Mouse (Mus musculus) CH12.LX (cell line): ENCODE measurements around the gene Ctdspl2. TPM values are rescaled to one million over a fixed set of nuclear protein-coding genes. Genes with fewer than 3 reads are reported as not detected.
"Not testable (repeated sequence)": the region's sequence is repeated elsewhere in the genome, so short reads cannot be mapped to it uniquely, and the experiment has no call there.

Source experiments
- DNase-seq: peaks from one replicate; pipeline ENCODE4 v3.0.0-alpha.2; 2013; ENCODE audit errors: extremely low read depth
- H3K27ac ChIP-seq: 2 replicates; pipeline ENCODE4 v1.5.1; 2012; ENCODE audit warnings: low read depth, mild to moderate bottlenecking, control low read depth, moderate library complexity; ENCODE audit not compliant: insufficient read depth
- H3K27me3 ChIP-seq: replicated peaks from 2 replicates; pipeline ENCODE3; 2012; ENCODE audit warnings: inconsistent platforms
- H3K36me3 ChIP-seq, 2 experiments: replicated peaks in 1 of 2; 2 replicates each; pipeline versions ENCODE3 to v1.6.1; 2012; ENCODE audit warnings: inconsistent platforms in 1 of 2, low read length in 1 of 2, mild to moderate bottlenecking in 1 of 2, mixed read lengths in 1 of 2, moderate library complexity in 1 of 2; ENCODE audit not compliant: control insufficient read depth in 1 of 2, insufficient read depth in 1 of 2
- H3K4me1 ChIP-seq, 2 experiments: 2 replicates each; pipeline ENCODE4 v1.6.1; 2012; ENCODE audit warnings: inconsistent platforms in 1 of 2, moderate library complexity in 1 of 2; ENCODE audit not compliant: insufficient read depth in 2 of 2, control insufficient read depth in 1 of 2
- H3K4me2 ChIP-seq: 2 replicates; pipeline ENCODE4 v1.6.1; 2012; ENCODE audit warnings: low read depth, mild to moderate bottlenecking, control low read depth; ENCODE audit not compliant: poor library complexity, insufficient read depth, severe bottlenecking
- H3K4me3 ChIP-seq, 3 experiments: fragments of 150-350 bp in 1 of 3; sonication (generic) in 1 of 3; replicated peaks in 1 of 3; 2 replicates each; pipeline versions ENCODE3 to v1.5.1; 2011 to 2012; ENCODE audit warnings: low read depth in 2 of 3, low read length in 2 of 3, mild to moderate bottlenecking in 2 of 3, moderate library complexity in 2 of 3, control low read depth in 1 of 3, improper control_type of control experiment in 1 of 3, inconsistent platforms in 1 of 3, mixed read lengths in 1 of 3; ENCODE audit not compliant: poor library complexity in 1 of 3
- H3K79me2 ChIP-seq: replicated peaks from 2 replicates; pipeline ENCODE4 v1.6.1; 2012; ENCODE audit warnings: mild to moderate bottlenecking, moderate library complexity; ENCODE audit not compliant: control insufficient read depth, poor library complexity, insufficient read depth, severe bottlenecking; ENCODE audit errors: extremely low read depth
- H3K9ac ChIP-seq: 2 replicates; pipeline ENCODE4 v1.6.1; 2012; ENCODE audit warnings: low read depth, mild to moderate bottlenecking, control low read depth, moderate library complexity; ENCODE audit not compliant: insufficient read depth
- H3K9me3 ChIP-seq: replicated peaks from 2 replicates; pipeline ENCODE3; 2012; ENCODE audit warnings: low read length, inconsistent platforms, mixed read lengths
- BHLHE40 ChIP-seq: IDR thresholded peaks from 2 replicates; pipeline ENCODE4 v1.6.1; 2011; ENCODE audit warnings: mild to moderate bottlenecking, low read depth, low read length, improper control_type of control experiment
- CHD2 ChIP-seq: IDR thresholded peaks from 2 replicates; pipeline ENCODE4 v1.6.1; 2011; ENCODE audit warnings: low read length, improper control_type of control experiment
- CTCF ChIP-seq, 2 experiments: IDR thresholded peaks in 1 of 2; conservative IDR thresholded peaks in 1 of 2; 2 replicates each; pipeline ENCODE4 v1.5.1; 2011 to 2012; ENCODE audit warnings: low read depth in 2 of 2, low read length in 2 of 2, improper control_type of control experiment in 1 of 2, inconsistent platforms in 1 of 2, mild to moderate bottlenecking in 1 of 2, moderate library complexity in 1 of 2
- EP300 ChIP-seq: IDR thresholded peaks from 2 replicates; pipeline ENCODE4 v1.6.1; 2011; ENCODE audit warnings: low read length, improper control_type of control experiment
- MAFK ChIP-seq: IDR thresholded peaks from 2 replicates; pipeline ENCODE4 v1.6.1; 2011; ENCODE audit warnings: low read length, improper control_type of control experiment; ENCODE audit not compliant: insufficient replicate concordance
- MEF2A ChIP-seq: IDR thresholded peaks from 2 replicates; pipeline ENCODE4 v1.6.1; 2014; ENCODE audit warnings: low read depth, mild to moderate bottlenecking, inconsistent platforms, low read length, improper control_type of control experiment, borderline replicate concordance
- NELFE ChIP-seq: IDR thresholded peaks from 2 replicates; pipeline ENCODE4 v1.6.1; 2011; ENCODE audit warnings: low read depth, low read length, improper control_type of control experiment
- PAX5 ChIP-seq: IDR thresholded peaks from 2 replicates; pipeline ENCODE4 v1.6.1; 2012; ENCODE audit warnings: low read length, inconsistent platforms, mixed read lengths
- RCOR1 ChIP-seq: conservative IDR thresholded peaks from 2 replicates; pipeline ENCODE4 v1.6.1; 2012; ENCODE audit warnings: low read depth, mild to moderate bottlenecking, inconsistent platforms, low read length, improper control_type of control experiment
- TBP ChIP-seq: conservative IDR thresholded peaks from 2 replicates; pipeline ENCODE4 v1.6.1; 2011; ENCODE audit warnings: low read depth, low read length, improper control_type of control experiment
- TCF12 ChIP-seq: IDR thresholded peaks from 2 replicates; pipeline ENCODE4 v1.6.1; 2014; ENCODE audit warnings: low read depth, mild to moderate bottlenecking, inconsistent platforms, low read length, improper control_type of control experiment
- USF2 ChIP-seq: conservative IDR thresholded peaks from 2 replicates; pipeline ENCODE4 v1.6.1; 2011; ENCODE audit warnings: low read depth, low read length, improper control_type of control experiment
- ZC3H11A ChIP-seq: IDR thresholded peaks from 2 replicates; pipeline ENCODE4 v1.6.1; 2012; ENCODE audit warnings: low read depth, mild to moderate bottlenecking, inconsistent platforms, low read length, improper control_type of control experiment
- dilution Hi-C: fragments of 300-500 bp; cut with MboI; formaldehyde crosslinking; loops from 2 replicates; pipeline ENCODE4 v1.14.3; 2020; ENCODE audit warnings: low sequenced_read_pairs; ENCODE audit not compliant: extremely low pct_unique_long_range_greater_than_20kb, extremely low pct_ligation_motif_present
- in situ Hi-C: fragments of 300-500 bp; cut with MboI; formaldehyde crosslinking; loops from 3 replicates; pipeline ENCODE4 v1.14.3; 2019; ENCODE audit warnings: low sequenced_read_pairs, low pct_ligation_motif_present, low pct_unique_long_range_greater_than_20kb, mixed read lengths
- polyA plus RNA-seq: library from polyadenylated mRNA; unstranded; fragments of >175 nt; gene quantifications from 2 replicates; pipeline ENCODE4 v1.2.1, GENCODE M21; 2012; ENCODE audit warnings: low read depth; ENCODE audit not compliant: insufficient read length
- total RNA-seq, 2 experiments: library from RNA; depleted of rRNA; stranded (reverse); fragments of 300-350 nt in 1 of 2; fragments of >200 nt in 1 of 2; gene quantifications; 2 replicates each; pipeline ENCODE4 v1.2.3; 2012 to 2014

Gene Ctdspl2
- total and polyA plus RNA-seq, 3 experiments: 24.0 to 55.8 (median 28.5) TPM

DNA sequence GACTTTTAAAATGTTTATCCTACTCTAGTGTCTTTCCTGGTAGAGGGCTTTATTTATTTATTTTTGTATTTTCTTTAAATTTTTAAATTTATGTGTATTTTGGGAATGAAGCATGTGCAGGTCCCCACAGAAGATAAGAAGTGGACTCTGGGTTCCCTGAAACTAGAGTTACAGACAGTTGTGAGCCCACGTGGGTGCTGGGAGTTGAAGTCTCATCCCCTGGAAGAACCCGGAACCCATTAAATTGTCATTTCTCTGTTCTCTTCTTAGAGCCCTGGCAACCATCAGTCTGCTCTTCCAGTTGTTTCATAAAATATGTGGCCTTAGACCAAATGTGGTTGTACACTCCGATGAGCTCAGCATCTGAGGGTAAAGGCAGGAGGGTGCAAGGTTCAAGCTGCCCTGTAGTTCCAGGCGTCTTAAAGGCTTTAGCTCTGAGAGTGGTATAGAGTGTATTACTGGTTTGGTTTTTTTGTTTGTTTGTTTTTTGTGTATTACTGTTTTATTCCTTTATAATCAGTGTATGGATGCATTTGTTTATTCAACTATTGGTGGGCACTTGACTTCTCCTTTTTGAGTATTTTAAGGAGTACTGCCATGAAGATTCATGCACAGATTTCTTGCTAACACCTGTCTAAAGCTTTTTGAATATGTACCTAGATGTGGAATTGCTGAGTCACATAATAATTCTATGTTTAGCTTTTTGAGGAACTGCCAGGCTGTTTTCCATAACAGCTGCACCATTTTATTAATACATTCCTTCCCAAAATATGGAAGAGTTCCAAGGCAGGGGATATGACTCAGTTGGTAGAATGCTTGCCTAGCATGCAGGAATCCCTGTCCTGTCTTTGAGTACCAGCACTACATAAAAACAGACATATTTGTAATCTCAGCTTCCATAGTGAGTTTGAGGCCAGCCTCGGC is 39.5 kb upstream of the Ctdspl2 start:
- Histone ChIP-seq H3K9ac (no peak overlapping the region), H3K27ac (no peak overlapping the region), H3K36me3 (peaks cover 2 to 32% of the 10 kb centered on the region in 2 experiments), H3K4me2 (no peak overlapping the region), H3K4me1 (peaks cover 0 to 6% of the 10 kb centered on the region in 2 experiments; a peak in 1 of 4 replicates), H3K9me3 (no peaks in the 10 kb centered on the region), H3K27me3 (no peaks in the 10 kb centered on the region), H3K4me3 (no peak overlapping the region), H3K79me2 (no peaks in the 10 kb centered on the region)
- in situ Hi-C loops: no loop called here
- dilution Hi-C loops: no loop called here
- no peak for DNase-seq
- TF ChIP-seq TCF12: no peak
- TF ChIP-seq EP300: no peak
- no peak for TF ChIP-seq USF2
- TF ChIP-seq TBP: no peak
- no peak for TF ChIP-seq MEF2A
- no peak for TF ChIP-seq CHD2
- no peak for TF ChIP-seq PAX5
- no peak for TF ChIP-seq NELFE
- no peak for TF ChIP-seq BHLHE40
- no peak for TF ChIP-seq RCOR1

DNA sequence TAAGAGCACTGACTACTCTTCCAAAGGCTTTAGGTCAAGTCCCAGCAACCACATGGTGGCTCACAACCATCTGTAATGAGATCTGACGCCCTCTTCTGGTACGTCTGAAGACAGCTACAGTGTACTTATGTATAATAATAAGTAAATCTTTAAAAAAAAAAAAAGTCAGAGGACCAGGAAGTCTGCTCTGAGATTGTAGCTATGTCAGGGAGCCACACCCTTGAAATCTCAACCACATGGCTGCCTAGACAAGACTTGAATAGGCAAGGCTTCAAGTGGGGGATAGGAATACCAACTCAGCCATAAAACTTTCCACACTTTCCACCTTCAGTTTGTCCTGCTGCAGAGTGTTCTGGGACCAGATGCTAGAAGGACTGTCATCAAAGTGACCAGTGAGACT is 18.2 kb upstream of the Ctdspl2 start:
- dilution Hi-C loops, H3K4me1 ChIP-seq, H3K9ac ChIP-seq, H3K79me2 ChIP-seq, H3K27me3 ChIP-seq, H3K4me2 ChIP-seq, in situ Hi-C loops, H3K27ac ChIP-seq, H3K9me3 ChIP-seq, H3K4me3 ChIP-seq, H3K36me3 ChIP-seq, DNase-seq: not testable (repeated sequence)
- TF ChIP-seq CTCF (conservative IDR thresholded peaks at IDR 0.05 in 1 of 2, IDR thresholded peaks at IDR 0.05 in 1 of 2; ENCODE audit: low read depth in 2 of 2, low read length in 2 of 2): peak in 1 of 2 experiments; percentile 27; a peak in 1 of 4 replicates

DNA sequence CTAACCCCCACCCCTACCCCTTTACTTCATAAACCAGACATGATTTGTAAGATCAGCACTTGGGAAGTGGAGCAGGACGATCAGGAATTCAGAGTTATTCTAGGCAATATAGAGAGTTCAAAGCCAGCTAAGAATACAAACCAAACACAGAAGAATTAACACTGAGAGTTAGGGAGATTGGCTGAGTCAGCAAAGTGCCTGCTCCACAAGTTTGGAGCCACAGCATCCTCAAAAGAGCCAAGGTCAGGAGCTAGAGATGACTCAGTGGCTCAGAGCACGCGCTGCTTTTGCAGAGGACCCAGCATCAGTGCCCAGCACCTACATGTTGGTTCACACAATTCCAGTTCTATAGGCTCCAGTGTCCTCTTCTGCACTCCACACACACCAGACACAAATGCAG is 12.4 kb upstream of the Ctdspl2 start:
- Histone ChIP-seq H3K36me3 (no peaks in the 10 kb centered on the region), H3K27me3 (no peaks in the 10 kb centered on the region), H3K4me3 (no peak overlapping the region), H3K9me3 (no peaks in the 10 kb centered on the region), H3K4me2 (no peak overlapping the region), H3K79me2 (no peaks in the 10 kb centered on the region), H3K9ac (no peak overlapping the region), H3K4me1 (no peaks in the 10 kb centered on the region), H3K27ac (no peak overlapping the region)
- TF ChIP-seq ZC3H11A (no peak), MAFK (peak; percentile 58; the same call in 1 of the 2 replicates)
- in situ Hi-C loops: no loop called here
- dilution Hi-C loops: no loop called here
- DNase-seq: no peak
